Mouse (Mus musculus) neural tube, embryonic 11.5 days (tissue): ENCODE data around the gene Ppp4r4. TPM values are rescaled to one million over a fixed set of nuclear protein-coding genes. Genes with fewer than 3 reads are reported as not detected.

Experiments used
- ATAC-seq: fragments of 200-750 bp; cut with Nextera tagmentation; 2 replicates; pipeline ENCODE4 v1.8.0; 2017; ENCODE audit warnings: moderate number of reproducible peaks, mild to moderate bottlenecking, moderate TSS enrichment, moderate library complexity; ENCODE audit not compliant: insufficient read depth, low FRiP score, low TSS enrichment
- DNase-seq: peaks from one replicate; pipeline ENCODE4 v3.0.0-alpha.2; 2015; ENCODE audit warnings: low spot score
- H3K27ac ChIP-seq: fragments of 300-500 bp; sonication (generic); 2 replicates; pipeline ENCODE4 v1.5.1; 2014; ENCODE audit warnings: low read depth, mild to moderate bottlenecking, low read length
- H3K27me3 ChIP-seq: fragments of 300-500 bp; sonication (generic); 2 replicates; pipeline ENCODE4 v1.6.1; 2014; ENCODE audit warnings: mild to moderate bottlenecking, low read length, mixed read lengths; ENCODE audit not compliant: control insufficient read depth, insufficient read depth
- H3K36me3 ChIP-seq: fragments of 300-500 bp; sonication (generic); 2 replicates; pipeline ENCODE4 v1.6.1; 2014; ENCODE audit warnings: mild to moderate bottlenecking, low read length, moderate library complexity, mixed read lengths; ENCODE audit not compliant: control insufficient read depth, insufficient read depth
- H3K4me1 ChIP-seq: fragments of 300-500 bp; sonication (generic); 2 replicates; pipeline ENCODE4 v1.6.1; 2014; ENCODE audit warnings: low read length, mixed read lengths; ENCODE audit not compliant: control insufficient read depth, insufficient read depth
- H3K4me2 ChIP-seq: fragments of 300-500 bp; sonication (generic); 2 replicates; pipeline ENCODE4 v1.6.1; 2014; ENCODE audit warnings: low read depth, mild to moderate bottlenecking, moderate library complexity
- H3K4me3 ChIP-seq: fragments of 300-500 bp; sonication (generic); 2 replicates; pipeline ENCODE4 v1.5.1; 2014; ENCODE audit warnings: low read depth, low read length
- H3K9ac ChIP-seq: fragments of 300-500 bp; sonication (generic); 2 replicates; pipeline ENCODE4 v1.6.1; 2014; ENCODE audit warnings: mild to moderate bottlenecking, low read length
- H3K9me3 ChIP-seq: fragments of 300-500 bp; sonication (generic); 2 replicates; pipeline ENCODE4 v1.6.1; 2016; ENCODE audit warnings: low read length; ENCODE audit not compliant: control insufficient read depth
- WGBS: fragments of 180-500 bp; shearing (Covaris S2); extraction: QIAGEN DNeasy Blood & Tissue Kit; methylation state at CpG from one replicate; pipeline ENCODE4 v1.1.7; 2014; 5-methylcytosine and 5-hydroxymethylcytosine counted together
- polyA plus RNA-seq: library from polyadenylated mRNA; unstranded; fragments of >200 nt; fragmentation: Nextera tagmentation; extraction: Ambion mirVana; gene quantifications from 2 replicates; pipeline ENCODE4 v1.2.1, GENCODE M21; 2014

The Ppp4r4 gene
- polyA plus RNA-seq, 1 experiment from 2014 or later = 2.7 TPM

DNA sequence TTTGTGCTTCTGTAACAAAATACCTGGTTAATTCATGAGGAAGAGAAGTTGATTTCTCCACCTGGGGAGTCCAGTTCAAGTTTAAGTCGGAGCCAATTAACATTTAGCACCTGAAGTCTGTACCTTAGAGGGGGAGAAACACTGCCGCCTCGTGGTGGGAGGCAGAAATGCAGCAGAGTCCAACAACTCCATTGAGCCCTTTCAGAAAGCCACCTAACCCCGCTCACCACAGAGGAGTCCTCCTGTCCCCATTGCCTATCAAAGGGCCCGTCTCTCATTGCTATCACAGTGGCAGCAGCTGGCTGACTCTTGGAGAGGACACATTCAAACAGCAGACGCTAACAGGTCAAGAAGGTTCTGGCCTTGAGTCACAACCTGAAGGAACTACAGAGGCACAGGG, 37.6 kb upstream of the Ppp4r4 start:
- DNase-seq (peak; percentile 37), ATAC-seq (no peak)
- WGBS = 23% methylated on average over 6 of the region's 6 CpGs
- Histone ChIP-seq H3K4me2 (no peak overlapping the region), H3K4me3 (no peak overlapping the region), H3K4me1 (no peaks in the 10 kb centered on the region), H3K27ac (no peak overlapping the region), H3K27me3 (no peaks in the 10 kb centered on the region), H3K9ac (no peak overlapping the region), H3K9me3 (no peaks in the 10 kb centered on the region), H3K36me3 (no peaks in the 10 kb centered on the region)

DNA sequence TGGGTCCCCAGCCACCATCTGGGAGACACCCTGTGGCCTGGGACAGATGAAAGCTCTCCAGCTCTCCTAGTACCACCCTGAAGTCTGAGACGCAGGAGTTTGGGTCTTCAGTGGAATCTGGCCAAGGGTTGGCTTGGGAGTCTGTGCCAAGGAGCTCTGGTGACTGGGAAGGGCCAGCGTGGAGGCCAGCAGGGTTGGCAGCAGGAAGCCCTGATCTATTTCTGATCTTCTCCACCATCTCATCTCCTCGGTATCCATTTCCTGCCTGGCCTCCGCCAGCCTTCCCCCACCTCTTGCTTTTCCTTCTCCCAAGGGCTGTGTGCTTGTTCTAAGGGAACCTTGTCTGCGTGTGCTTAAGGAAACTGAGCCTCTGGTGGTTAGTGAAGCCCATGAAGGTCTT, 33.3 kb upstream of the Ppp4r4 start:
- Histone ChIP-seq H3K36me3 (no peaks in the 10 kb centered on the region), H3K4me3 (no peak overlapping the region), H3K9ac (no peak overlapping the region), H3K27ac (no peak overlapping the region), H3K9me3 (no peaks in the 10 kb centered on the region), H3K27me3 (no peaks in the 10 kb centered on the region), H3K4me1 (no peaks in the 10 kb centered on the region), H3K4me2 (no peak overlapping the region)
- ATAC-seq (no peak), DNase-seq (no peak)
- WGBS = 67% methylated on average over 5 of the region's 5 CpGs

DNA sequence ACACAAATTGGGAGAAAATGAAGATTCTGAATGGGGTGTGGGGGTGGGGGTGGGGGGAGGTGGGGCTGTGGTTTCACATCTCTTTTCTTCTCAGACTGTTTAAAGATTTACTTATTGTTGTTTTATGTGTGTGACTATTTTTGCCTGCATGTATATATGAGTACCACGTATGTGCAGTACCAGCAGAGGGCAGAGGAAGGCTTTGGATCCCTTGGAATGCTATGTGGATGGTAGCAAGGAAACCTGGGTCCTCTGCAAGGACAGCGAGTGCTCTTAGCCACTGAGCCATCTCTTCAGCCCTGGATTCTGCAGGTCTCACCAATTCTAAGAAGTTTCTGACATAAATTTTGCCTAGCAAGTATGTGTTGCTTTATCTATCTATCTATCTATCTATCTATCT, 32.8 kb upstream of the Ppp4r4 start:
- Histone ChIP-seq H3K4me3 (no peak overlapping the region), H3K27ac (no peak overlapping the region), H3K4me1 (no peaks in the 10 kb centered on the region), H3K27me3 (no peaks in the 10 kb centered on the region), H3K9ac (no peak overlapping the region), H3K36me3 (no peaks in the 10 kb centered on the region), H3K9me3 (no peaks in the 10 kb centered on the region), H3K4me2 (no peak overlapping the region)
- no peak for DNase-seq
- WGBS = 81% methylated on average over 2 of the region's 2 CpGs
- ATAC-seq = no peak

DNA sequence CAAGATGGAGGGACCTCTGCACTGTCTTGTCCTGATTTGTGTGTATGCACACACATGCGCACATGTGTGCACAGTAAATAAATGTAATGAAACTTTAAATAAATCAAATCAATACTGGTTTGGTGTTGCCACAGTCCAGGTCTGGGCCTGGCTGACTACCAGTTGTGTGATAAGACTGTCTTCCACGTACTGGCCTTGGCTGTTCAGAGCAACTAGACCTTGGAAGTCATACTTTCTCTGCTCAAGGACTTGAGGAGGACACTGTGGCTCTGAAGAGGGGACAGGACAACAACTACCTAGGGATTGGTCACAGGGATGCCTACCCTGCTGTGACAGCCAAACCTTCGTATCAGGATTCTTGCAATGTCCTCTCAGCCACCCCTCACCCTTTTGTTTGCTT, 28.8 kb upstream of the Ppp4r4 start:
- WGBS = 80% methylated on average over 3 of the region's 3 CpGs
- no peaks in the 10 kb centered on the region for H3K36me3 ChIP-seq
- no peak overlapping the region for H3K4me3 ChIP-seq
- H3K27ac ChIP-seq = no peak overlapping the region
- H3K9me3 ChIP-seq = no peaks in the 10 kb centered on the region
- no peak for DNase-seq
- H3K27me3 ChIP-seq = no peaks in the 10 kb centered on the region
- no peaks in the 10 kb centered on the region for H3K4me1 ChIP-seq
- H3K9ac ChIP-seq = no peak overlapping the region
- no peak for ATAC-seq
- H3K4me2 ChIP-seq = no peak overlapping the region

DNA sequence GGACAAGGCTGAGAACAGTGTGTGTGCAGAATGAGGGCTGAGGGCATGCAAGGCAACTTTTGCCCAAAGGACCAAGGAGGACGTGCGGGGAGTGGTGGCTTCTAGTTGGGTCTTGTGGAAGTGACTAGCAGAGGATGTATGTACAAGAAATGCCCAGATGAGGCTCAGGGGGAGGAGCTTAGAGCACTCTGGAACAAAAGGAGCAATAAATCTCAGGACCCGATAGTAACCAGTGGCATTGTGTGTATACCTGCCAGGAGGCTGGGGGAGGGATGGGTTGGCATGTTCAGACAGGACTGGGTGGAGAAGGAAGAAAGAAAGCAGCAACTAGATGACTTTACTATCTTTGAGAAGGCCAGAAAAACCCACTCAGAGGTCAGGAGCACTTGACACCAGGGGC, 27.7 kb upstream of the Ppp4r4 start:
- no peak overlapping the region for H3K27ac ChIP-seq
- H3K9me3 ChIP-seq = no peaks in the 10 kb centered on the region
- ATAC-seq (no peak), DNase-seq (no peak)
- H3K36me3 ChIP-seq = no peaks in the 10 kb centered on the region
- H3K9ac ChIP-seq = no peak overlapping the region
- WGBS = 65% methylated on average over 3 of the region's 3 CpGs
- H3K4me3 ChIP-seq = no peak overlapping the region
- H3K27me3 ChIP-seq = no peaks in the 10 kb centered on the region
- no peak overlapping the region for H3K4me2 ChIP-seq
- no peaks in the 10 kb centered on the region for H3K4me1 ChIP-seq

DNA sequence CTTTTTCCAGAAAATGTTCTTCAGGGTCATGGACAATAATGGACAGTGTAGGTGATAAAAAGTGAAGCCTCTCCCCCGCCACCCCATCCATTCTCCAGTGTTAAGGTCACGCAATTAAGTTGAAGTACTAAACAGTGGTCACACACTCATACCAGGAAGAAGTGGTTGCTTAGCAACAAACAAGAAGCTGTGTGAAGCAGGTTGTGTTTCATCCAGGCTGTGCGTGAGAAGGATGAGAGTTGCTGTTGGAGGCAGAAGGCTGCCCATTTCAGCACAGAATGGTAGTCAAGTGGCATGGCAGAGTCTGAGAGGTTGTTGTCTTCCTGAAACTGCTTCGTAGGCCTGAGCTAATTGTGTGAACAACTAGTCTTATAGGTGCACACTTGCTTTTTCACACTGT, 23.7 kb upstream of the Ppp4r4 start:
- WGBS = 73% methylated on average over 4 of the region's 4 CpGs
- no peak overlapping the region for H3K4me3 ChIP-seq
- H3K9ac ChIP-seq = no peak overlapping the region
- ATAC-seq (no peak), DNase-seq (no peak)
- no peaks in the 10 kb centered on the region for H3K4me1 ChIP-seq
- H3K27ac ChIP-seq = no peak overlapping the region
- no peaks in the 10 kb centered on the region for H3K36me3 ChIP-seq
- H3K9me3 ChIP-seq = no peaks in the 10 kb centered on the region
- H3K27me3 ChIP-seq = no peaks in the 10 kb centered on the region
- H3K4me2 ChIP-seq = no peak overlapping the region

DNA sequence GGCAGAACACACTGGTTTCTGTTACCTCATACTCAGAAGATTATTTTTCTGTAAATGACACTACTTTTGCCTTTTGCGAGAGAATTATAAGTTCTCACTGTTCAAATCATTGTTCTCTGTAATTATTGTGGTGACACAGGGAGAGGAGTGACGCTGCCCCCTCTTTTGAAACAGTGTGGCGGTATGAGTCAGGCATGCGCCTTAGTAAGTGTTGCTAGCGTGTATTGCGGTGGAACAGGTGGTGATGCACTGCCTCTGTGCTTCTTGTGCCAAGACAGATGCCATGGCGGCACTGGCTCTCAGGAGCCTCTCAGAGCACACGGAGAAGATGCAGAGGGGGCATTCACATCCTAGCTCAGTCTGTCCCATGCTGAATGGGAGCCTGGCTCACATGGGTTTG, 22.2 kb upstream of the Ppp4r4 start:
- Histone ChIP-seq H3K9ac (no peak overlapping the region), H3K9me3 (no peaks in the 10 kb centered on the region), H3K27ac (no peak overlapping the region), H3K36me3 (no peaks in the 10 kb centered on the region), H3K4me3 (no peak overlapping the region), H3K27me3 (no peaks in the 10 kb centered on the region), H3K4me2 (no peak overlapping the region), H3K4me1 (no peaks in the 10 kb centered on the region)
- ATAC-seq = no peak
- 92% methylated on average over 8 of the region's 8 CpGs for WGBS
- no peak for DNase-seq

DNA sequence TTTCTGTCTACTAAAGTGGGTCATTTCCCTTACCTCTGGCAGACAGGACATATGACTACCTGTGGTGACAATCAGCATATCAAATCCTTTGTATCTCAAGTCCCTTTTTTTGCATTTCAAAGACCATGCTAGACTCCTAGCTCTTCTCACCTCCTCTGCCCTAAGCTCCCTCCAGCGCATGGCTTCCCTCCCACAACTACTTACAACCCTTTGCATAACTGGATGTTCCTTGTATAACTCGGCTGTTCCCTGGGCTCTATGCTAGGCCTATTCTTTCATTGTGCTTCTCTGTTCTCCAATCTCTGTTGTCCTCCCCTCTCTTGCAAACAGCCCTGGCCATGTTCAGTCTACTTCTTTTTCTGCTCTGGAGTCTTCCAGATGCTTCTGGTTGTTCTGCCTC, 20.5 kb upstream of the Ppp4r4 start:
- Histone ChIP-seq H3K27me3 (no peaks in the 10 kb centered on the region), H3K4me2 (no peak overlapping the region), H3K9me3 (no peaks in the 10 kb centered on the region), H3K9ac (no peak overlapping the region), H3K4me3 (no peak overlapping the region), H3K27ac (no peak overlapping the region), H3K36me3 (no peaks in the 10 kb centered on the region), H3K4me1 (no peaks in the 10 kb centered on the region)
- 35% methylated on average over 2 of the region's 2 CpGs for WGBS
- DNase-seq (no peak), ATAC-seq (no peak)

DNA sequence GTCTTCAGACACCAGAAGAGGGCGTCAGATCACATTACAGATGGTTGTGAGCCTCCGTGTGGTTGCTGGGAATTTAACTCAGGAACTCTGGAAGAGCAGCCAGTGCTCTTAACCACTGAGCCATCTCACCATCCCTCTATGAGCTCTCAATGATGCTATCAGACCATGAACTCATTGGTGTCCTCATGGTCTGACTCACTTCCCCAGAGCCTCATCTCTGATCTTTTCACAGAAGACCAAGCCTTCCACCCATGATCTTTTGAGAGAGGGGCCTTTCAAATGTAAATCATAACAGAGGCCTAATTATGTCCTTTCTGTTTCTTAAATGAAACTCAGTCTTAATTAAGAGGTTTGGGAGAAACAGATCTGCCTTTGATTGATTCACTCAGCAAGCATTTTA, 19.0 kb upstream of the Ppp4r4 start:
- Histone ChIP-seq H3K27ac (no peak overlapping the region), H3K27me3 (no peaks in the 10 kb centered on the region), H3K4me1 (no peaks in the 10 kb centered on the region), H3K36me3 (no peaks in the 10 kb centered on the region), H3K4me3 (no peak overlapping the region), H3K9ac (no peak overlapping the region), H3K4me2 (no peak overlapping the region), H3K9me3 (no peaks in the 10 kb centered on the region)
- ATAC-seq (no peak), DNase-seq (no peak)
- 84% methylated on average over 2 of the region's 2 CpGs for WGBS
